Mouse (Mus musculus) adrenal gland, postnatal 14 days (tissue): ENCODE results near the gene Gm14137. TPM values are rescaled to one million over a fixed set of nuclear protein-coding genes. Genes with fewer than 3 reads are reported as not detected.

Experiments
- DNase-seq: peaks from one replicate; pipeline ENCODE4 v3.0.0; 2021; ENCODE audit warnings: mixed read lengths
- total RNA-seq: library from RNA; stranded (reverse); gene quantifications from 2 replicates; pipeline ENCODE4 v1.2.3, GENCODE M21; 2021

Gene Gm14137
- total RNA-seq, 1 experiment from 2014 or later = 0.26 TPM

DNA sequence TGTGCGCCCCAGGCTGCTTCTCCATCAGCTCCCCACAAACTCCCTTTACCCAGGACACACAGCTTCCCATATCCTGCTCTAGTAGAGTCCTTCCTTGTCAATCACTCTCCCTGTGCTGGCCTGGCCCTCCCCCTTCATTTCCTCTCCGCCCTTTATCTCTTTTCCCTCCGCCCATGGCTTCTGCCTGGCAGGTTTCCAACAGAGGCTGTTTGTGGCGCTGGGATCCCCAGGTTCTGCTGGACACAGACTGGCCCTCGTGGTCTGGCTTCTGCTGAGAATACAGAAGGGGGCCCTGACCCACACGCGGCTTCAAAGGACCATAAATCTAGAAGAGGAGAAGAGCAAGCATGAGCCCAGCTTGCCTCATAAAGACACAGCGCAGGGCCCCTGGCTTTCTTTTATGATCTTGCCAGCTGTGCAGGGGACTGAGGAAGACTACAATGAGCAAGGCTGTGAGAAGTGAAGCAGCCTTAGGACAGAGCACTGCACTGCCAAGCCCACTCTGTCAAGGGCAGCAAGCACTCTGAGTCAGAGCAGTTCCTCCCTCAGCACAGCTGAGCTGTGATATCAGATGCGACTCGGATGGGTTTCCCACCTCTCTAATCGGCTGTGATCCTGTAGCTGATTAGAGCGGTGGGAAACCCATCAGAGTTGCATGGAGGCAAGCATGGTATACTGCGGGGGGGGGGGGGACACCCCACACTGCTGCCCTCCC is 1.3 kb upstream of the Gm14137 start:
- peak; percentile 92 for DNase-seq

DNA sequence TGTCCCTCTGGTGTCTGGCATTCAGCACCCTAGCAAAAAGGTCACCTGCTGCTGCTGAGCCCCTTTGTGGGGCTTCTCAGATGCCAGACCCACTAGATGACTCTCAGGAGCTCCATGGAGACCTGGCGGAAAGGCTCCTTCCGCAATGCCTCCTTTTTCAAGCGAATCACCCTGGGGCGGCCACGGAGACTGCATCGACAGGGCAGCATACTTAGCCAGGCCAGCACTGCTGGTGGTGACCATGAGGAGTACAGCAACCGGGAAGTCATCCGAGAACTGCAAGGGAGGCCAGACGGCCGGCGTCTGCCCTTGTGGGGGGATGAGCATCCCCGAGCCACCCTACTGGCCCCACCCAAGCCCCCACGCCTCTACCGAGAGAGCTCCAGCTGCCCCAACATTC is 557 bp downstream of the Gm14137 start:
- DNase-seq = no peak

DNA sequence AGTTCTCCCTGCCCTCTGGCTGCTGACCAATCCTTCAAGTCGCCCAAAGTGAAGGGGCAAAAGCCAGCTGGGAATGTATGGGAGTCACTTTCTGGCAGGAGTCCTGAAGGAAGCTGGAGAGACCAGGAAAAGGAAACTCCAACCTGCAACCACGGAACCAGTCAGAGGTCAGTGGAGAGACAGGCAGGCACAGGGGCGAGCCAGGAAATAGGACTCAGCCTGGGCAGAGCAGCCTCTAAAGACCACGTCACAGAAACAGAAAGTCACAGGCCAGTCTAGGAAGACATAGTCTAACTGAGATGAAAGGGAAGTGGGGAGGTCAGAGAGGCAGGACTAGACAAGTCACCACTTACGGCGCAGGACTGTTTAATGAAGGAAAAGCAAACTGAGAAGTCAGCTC is 1.3 kb downstream of the Gm14137 start:
- peak; percentile 34 for DNase-seq

DNA sequence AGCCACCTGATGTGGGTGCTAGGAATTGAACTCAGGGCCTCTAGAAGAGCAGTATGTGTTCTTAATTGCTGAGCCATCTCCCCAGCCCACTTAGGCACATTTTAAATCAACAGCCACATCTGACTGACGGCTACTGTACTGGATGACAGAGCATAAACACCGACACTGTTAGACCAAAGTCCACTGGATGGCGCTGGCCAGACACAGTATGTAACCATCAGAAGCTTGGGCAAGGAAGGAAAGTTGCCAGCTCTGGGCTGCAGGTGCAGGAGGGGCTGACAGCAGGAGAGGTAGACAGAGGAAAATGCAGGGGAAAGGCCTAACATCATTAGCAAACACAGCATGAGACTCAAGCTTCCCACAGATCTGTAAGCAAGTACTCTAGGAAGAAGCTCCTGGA is 2.5 kb downstream of the Gm14137 start:
- DNase-seq = no peak

DNA sequence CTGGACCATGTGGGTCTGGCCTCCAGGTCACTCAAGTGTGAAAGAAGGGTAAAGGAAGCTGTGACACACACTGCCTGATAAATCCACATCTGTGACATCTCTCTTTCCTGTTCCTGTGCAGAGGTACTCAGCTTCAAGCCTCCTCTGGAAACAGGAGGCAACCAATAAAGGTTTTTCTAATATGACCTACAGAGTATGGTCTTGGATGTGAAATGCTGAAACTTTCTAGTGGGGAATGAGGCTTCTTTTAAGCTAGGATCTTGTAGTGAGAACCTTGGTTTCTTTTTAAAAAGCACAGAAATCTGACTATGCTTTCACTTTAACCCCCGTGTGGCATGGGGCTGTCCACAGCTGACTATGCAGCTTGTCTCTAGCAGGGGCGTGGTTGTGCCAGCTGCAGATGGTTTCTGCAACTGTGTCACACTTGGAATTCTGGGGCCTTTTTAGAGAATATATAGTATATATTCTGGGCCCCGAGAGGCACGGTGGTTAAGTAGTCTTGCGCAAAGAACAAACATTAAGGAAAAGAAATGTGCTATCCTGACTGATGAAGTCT is 3.2 kb downstream of the Gm14137 start:
- DNase-seq = no peak

DNA sequence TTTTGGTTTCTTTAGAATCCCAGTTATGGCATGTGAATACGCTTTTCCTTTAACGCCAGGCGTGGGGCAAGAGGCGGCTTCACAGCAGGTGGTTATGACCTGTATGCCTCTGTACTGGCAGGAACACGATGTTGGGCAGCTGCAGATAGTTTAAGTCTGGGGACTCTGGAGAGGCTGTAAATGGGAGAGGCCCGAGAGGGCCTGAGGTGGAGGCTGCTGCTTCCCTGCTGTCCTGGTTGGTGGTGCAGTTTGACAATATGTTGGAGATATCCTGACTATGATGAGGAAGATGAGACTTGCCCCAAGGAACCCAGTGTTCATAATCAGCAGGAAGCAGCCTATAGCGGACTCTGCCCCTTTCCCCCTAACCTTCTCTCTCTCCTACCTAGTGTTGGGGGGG is 8.6 kb downstream of the Gm14137 start:
- DNase-seq = no peak

DNA sequence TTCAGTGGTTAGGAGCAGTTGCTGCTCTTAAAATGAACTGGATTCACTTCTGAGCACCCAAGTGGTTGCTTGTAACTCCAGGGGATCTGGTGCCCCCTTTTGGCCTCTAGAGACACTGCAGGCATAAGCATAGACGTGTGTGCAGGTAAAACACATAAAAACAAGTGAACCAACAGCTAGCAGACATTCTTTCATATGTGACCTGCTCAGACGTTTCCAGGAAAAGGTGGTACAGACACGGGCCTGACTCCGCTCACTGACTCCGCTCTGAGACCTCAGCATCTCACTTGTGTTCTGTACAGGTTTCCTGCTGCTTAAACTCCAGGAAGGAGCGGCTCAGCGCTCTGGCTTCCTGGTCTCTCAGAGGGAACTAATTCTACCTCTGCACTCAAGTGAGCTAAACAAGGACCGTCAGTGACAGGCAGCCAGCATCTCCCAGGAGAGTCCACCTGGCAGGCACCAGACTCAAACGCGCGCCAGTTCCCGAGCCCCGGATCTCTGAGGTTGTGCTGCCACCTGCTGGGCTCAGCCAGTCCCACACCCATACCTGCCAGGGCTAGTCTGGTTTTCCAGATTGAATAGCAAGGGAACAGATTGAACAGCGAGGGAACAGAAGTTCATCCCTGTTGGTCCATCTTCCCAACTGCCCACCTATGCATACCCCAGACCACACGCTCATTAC is 14.9 kb downstream of the Gm14137 start:
- peak; percentile 92 for DNase-seq

DNA sequence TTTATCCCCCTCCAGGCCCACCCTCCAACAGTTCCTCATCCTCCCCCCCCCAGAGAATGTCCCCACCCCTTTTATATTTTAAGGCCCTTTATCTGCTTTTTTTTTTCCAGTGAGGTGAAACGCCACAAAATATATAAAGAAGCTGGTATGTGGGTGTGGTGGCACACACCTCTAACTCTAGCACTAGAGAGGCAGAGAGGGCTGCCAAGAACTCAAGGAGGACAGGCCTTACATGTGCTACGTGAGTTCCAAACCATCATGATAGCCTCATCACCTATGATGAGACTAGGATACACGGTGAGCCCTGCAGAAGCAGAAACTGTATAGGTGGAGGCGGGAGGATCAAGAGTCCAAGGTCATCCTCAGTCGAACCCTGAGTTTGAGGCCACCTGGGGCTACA is 16.7 kb downstream of the Gm14137 start:
- DNase-seq = no peak

DNA sequence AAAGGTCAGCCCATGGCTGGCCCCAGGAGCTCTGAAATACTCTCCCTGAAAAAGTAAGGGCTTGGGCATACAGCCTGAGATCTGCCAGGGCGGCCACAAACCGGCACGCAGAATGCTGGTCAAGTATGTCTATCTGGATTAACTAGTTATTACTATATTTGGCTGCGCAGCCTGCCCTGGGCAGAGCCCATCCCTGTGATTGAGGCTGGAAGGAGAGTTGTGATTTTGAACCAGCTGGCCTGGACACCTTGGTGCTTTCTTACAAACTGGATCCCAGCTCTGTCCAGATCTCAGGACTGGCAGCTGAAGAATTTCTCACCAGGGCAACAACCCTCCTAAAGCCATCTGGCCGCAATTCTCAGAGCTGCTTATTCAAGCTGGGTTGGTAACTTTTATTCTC is 19.8 kb downstream of the Gm14137 start:
- no peak for DNase-seq

DNA sequence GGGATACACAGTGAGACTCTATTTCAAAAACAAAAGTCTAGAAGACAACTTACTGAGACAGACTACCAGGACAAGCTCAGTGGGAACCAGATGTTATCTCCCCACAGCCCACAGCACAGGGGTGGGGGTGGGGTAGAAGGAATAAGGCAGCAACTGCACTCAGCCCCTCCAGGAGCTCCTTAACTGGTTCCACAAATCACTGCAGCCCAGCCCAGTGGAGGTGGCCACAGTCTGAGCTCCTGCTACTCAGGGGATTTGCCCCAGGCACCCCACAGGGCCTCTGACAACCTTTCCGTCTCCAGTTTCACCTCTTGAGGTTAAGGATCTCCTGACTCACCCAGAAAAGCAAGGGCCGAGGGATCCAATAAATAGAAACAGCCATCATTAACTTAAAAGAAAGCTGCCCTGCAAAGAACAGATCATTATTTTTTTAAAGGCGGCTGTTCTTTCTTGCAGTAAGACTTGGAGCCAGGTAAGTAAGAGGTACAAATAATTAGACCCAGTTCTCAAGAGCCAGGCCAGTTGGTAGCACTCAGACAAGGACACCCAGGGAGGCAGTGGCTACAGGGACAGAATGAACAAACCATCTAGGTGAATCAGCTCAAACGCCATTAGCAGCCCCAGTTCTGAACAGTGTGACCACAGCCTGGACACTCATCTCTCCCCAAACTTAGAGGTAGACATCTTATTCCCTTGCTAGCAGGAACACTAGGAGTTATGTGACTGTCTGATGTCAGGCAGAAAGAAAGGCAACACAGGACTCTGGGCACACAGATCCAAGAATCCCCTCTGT is 22.2 kb downstream of the Gm14137 start:
- peak; percentile 24 for DNase-seq

DNA sequence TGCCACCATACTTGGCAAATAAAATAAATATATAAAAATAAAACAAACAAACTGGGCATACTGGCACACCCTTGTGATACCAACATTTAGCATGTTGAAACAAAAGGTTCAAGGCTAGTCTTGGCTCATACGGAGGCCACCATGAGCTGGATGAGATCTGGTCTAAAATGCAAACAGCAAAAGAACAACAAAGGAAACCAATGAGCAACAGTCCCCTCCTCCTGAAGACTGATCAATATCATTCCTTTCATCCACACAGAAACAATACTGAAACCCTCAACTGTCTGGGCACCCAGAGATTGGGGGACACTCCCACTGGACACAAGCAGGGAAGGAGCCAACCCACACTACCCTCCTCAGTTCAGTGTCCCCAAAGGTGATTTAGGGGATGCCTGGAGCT is 23.2 kb downstream of the Gm14137 start:
- no peak for DNase-seq

DNA sequence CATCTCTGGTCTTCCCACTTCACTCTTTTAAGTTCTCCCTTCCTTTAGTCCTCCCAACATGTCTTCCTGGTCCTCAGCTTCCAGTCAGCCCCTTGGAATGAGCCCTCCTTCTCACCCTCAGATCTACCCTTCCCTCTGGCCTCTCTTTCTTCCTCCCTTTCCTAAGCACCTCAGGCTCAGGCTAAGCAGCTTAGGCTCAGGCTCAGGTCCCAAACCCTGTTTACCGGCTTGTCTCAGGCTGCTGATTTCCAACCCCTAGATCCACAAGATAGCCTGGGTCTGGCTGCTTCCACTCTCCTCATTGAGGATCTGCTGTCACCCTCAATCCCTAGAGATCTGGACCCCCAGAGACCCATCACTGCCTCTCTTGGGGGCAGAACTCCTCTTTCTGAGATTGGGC is 23.7 kb downstream of the Gm14137 start:
- no peak for DNase-seq

DNA sequence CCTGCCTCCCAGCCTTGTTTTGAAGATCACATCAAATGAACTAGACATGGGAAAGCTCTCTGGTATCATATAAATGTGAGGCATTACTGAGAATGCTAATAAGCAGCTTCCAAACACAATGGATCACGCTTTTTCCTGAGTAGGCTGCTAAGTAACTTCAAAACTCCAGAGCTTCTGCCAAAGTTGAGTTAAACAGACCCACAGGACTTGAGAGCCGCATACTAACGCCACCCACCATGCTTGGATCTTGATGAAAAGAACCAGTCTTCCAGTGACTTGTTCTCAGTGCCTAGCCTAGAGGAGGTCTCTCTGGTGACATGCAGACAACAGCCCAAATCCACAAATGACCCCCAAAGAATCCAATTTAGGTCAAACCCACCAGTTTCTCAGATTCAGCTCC is 24.6 kb downstream of the Gm14137 start:
- DNase-seq = no peak

DNA sequence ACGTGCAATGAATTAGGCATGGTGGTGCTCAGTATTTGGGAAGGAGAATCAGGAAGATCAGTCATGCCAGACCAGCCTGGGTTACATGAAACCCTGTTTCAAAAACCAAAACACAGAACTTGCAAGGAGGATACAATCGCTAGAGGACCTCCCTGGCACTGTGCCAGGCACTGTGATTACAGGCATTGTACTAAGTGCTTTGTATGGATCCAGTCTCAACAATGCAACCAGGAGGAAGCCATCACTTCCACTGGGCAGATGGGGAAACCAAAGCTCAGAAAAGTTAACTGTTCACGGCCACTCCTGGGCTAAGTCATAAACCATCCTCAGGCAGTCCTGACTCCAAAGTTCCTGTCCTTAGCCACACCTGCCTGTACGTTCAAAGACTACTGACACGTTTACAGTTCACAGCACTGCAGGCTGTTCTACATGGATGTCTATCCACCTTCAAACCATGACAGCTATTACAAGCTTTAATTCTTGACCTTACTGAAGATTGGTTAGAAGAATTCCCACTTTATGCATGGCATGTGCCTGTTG is 28.7 kb downstream of the Gm14137 start:
- peak; percentile 49 for DNase-seq

DNA sequence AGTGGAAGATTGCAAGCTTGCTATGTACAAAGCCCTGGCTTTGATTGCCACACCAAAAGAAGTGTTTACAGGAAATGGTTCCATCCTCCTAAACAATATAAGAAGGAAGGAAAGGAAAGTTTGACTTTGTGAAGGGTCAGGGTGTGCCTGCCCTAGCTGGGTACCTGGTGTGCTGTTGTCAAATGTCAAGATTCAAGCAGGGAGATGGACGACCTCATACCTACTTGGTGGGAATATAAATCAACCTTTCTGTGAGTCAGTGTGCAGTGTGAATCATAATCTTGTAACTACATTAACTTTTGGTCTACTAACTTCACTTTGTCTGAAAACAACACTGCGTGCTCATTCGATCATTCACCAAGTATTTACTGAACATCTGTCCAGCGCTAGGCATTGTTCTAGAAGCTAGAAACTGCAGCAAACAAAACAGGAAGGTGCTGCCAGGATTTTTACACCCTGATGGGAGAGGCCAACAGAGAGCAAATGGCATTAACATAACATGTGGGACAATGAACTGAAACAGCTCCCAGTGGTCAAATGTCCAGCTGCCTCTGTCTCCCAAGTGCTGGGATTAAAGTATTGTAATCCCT is 29.7 kb downstream of the Gm14137 start:
- no peak for DNase-seq

DNA sequence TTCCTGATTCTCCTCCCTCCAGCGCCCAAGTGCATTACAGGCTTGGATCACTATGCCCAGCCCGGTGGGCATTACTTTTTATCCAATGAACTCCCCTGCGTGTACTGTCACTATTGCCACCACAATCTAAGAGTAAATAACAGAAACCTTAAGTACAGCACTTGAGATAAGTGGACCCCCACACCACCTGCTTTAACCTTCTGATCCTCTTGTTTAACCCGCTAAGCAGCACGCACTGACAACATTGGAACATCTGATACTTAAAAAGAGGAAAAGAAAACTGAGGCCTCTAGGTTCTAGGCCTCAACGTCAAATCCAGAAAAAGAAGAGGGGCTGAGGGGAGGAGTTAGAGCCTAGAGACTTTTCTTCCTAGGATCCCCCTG is 33.6 kb downstream of the Gm14137 start:
- no peak for DNase-seq

DNA sequence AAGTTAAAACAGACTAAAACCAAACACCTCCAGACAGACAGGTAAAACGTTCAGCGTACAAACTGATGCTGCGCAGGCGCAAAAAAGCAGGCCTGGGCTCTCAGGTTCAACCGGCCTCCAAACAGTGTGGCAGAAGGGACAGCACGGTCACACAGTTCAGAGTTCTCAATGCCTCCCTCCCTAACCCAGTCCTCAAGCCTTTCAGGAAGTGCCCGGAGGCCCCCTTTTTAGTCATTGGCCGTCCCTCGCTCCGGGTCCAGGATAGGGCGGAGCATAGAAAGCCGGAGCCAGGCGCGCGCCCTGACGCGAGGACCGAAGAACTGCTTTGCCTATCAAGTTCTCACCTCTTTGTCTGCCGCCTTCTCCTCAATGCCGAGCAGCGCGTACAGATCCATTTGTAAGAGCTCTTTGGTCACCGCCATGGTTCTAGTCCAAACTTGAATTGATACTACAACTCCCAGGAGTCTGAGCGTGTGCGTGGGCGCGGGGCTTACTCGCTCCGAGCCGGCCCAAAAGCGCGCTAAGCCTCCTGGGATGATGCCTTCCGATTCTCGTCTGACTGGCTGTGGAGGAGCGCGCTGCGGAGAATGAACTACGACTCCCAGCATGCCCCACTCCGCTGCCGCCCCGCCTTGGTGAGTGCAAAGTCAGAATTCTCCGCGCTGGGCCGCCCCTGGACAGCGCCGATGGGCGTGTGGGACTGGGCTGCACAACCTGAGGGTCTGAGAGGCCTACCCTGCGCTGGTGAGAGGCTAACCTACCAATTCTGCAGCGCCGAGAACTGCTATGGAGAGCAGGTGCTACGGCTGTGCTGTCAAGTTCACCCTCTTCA is 34.3 kb downstream of the Gm14137 start, which contains the start of the genes Zfyve19 and Dnajc17:
Gene Zfyve19, plus strand, starts transcription at position 274 of the 832 bp plus-strand sequence.
Gene Dnajc17, minus strand, starts transcription at position 452 of the 832 bp plus-strand sequence.
- peak; percentile 97 for DNase-seq

DNA sequence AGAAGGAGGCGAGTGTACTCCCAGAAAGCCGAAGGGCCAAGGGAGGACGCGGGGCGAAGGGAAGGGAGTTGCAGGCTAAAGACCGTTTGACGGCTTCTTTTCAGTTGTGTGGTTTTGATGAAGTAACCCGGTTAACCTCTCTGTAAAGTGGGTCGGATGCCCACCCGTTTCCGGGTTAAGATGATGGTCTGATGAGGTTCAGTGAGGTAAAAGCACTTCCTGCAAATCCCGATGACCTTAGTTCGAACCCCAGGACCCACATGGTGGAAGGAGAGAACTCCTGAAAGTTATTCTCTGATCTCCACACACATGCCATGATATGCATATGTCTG is 34.8 kb downstream of the Gm14137 start:
- DNase-seq = no peak
